Mouse (Mus musculus): Measurements from ENCODE around the gene Rev3l.

DNA sequence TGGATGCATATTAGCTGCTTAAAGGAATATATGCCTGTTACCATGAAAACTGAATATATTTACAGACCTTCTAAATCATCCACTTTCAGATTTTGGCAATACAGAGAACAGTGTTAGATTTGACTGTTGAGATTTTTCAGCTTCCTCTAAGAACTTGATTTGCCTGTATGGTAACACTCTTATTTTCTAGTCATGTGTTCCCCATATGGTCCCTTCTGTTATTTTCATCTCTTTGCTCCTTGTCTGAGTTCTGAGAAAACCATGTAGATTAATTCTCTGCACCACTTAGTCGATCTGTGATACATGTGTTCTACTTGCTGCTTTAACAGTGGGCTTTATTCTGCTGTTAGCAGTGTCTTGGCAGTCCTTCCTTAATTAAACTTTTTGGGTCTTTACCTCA lies 110.7 kb downstream of the Rev3l start:
- no peak for TF ChIP-seq POLR2A (IDR thresholded peaks at IDR 0.05; ENCODE audit: extremely low read depth, insufficient read depth, low read length)
- no peak for TF ChIP-seq CTCF (IDR thresholded peaks at IDR 0.05; ENCODE audit: low read depth, low read length)
